Mouse (Mus musculus) gastrocnemius, postnatal 36 days (tissue): ENCODE measurements around the gene Sorcs2. TPM values are rescaled to one million over a fixed set of nuclear protein-coding genes. Genes with fewer than 3 reads are reported as not detected.

ENCODE experiments used
- DNase-seq, 2 experiments: peaks; one replicate each; pipeline ENCODE4 v3.0.0; 2022
- intact Hi-C: fragments of 180-260 bp; cut with DNase I; formaldehyde crosslinking; loops from one replicate; pipeline ENCODE4 v1.15.1; 2025
- total RNA-seq, 2 experiments: library from RNA; stranded (reverse); gene quantifications; 2 replicates each; pipeline ENCODE4 v1.2.3; 2021

The Sorcs2 gene
- total RNA-seq, 2 experiments from 2014 or later, result 3.4 to 3.5 TPM

DNA sequence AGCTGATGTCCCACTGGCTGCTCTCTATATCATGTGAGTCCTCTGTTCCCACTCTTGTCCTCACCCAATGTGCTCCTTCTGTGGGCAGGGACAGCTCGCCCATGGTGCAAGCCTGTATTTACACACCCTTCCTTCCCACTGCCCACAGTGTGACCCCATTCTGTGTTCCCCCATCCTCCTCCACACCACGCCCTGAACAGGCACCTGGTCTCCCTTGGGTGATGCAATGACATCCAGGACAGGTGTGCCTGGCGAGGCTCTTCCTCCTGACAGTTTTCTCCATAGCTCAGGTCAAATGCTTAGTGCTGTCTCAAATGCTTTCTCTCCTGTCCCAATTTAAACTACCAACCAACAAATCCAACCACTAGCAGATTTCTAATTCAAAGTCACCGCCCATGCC is 202.5 kb downstream of the Sorcs2 start:
- intact Hi-C loops, result no loop called here
- no peak for DNase-seq

DNA sequence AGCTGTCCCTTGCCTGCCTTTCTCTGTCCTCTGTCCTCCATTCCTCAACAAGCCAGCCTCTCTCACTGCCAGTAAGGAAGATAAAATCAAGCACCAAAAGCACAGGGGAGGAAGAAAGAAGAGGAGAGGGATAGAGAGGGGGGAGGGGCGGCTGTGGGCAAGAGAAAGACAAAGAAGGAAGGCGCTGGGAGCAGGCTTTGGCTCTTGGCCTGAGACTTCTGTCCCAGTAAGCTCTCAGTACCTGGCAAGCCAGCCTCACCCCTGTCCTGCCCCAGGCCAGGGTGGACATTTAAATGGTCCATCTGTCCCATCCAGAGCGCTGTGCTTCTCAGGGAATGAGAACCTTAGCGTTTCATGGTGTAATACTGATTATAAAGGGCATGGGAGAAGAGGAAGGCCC is 203.3 kb downstream of the Sorcs2 start:
- DNase-seq, result no peak
- intact Hi-C loops, result no loop called here

- peak in 1 of 2 experiments; percentile 39 for DNase-seq
- intact Hi-C loops, result no loop called here
Observed at GRCm38 (mm10) chr5:36192677-36193076, 205.3 kb downstream of the Sorcs2 start.

- no peak for DNase-seq
- intact Hi-C loops, result no loop called here
Observed at GRCm38 (mm10) chr5:36191876-36192275, 206.1 kb downstream of the Sorcs2 start.

- intact Hi-C loops, result no loop called here
- no peak for DNase-seq
Observed at GRCm38 (mm10) chr5:36191285-36191684, 206.7 kb downstream of the Sorcs2 start.

DNA sequence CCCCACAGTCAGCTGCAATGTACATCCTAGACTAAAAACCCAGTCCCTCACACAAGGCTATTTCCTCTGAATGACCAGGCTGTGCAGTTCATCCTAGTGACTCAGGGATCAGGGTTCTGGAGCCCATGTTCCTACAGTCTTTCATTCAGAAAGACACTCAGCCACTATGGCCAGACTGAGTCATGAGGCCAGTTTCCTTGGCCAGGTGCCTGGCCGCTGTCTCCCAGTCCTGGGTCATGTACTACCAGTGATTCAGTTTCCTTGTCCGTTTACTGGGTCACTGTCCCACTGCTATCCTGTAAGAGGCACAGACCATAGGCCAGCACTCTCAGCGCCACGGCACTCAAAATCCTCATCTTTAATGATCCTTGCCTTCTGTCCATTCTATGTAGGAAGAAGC is 209.6 kb downstream of the Sorcs2 start:
- intact Hi-C loops, result no loop called here
- peak; percentile 47 to 76 for DNase-seq

- no peak for DNase-seq
- intact Hi-C loops, result no loop called here
Observed at GRCm38 (mm10) chr5:36186294-36187053, 211.5 kb downstream of the Sorcs2 start.

GRCm38 (mm10) chr5:36182326-36182725 is 215.6 kb downstream of the Sorcs2 start:
- DNase-seq, result no peak
- intact Hi-C loops, result no loop called here

DNA sequence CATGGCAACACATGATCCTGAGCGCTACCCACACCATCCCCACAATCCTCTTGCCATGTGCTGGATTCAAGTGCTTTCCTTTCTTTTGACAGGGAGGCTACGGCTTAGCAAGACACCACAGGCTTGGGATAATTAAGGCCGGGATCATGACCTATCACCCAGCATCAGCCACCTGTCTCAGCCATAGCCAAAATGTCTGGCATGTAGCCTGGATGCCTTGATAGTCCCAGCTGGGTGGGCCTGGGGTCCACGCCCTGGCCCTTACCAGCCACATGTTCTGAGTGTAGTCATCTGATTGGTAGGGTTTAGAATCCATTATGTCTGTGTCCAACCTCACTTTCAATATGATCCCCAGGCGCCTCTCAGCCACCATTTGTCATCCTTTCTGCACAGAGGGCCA is 218.2 kb downstream of the Sorcs2 start:
- intact Hi-C loops, result no loop called here

DNA sequence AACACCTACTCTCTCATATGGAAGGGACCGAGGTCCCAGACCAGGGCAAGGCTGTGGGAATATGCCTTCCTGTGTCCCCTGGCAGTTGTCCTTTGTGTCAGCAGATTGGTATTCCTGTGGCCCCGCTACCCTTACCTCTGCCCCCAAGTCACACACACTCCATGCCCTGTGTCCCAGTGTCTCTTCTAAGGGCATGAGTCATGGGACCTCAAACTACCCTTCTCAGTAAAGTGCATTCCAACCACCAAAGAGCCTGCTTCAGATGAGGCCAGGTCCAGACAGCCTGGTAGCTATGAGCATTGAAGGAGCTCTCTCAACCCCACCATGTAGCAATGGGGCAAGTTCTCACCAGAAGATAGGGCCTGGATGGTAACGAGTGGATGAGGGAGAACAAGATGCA is 219.2 kb downstream of the Sorcs2 start:
- intact Hi-C loops, result no loop called here

More for the DNA sequence above, 218.2 kb downstream of the Sorcs2 start:
- no peak for DNase-seq

DNA sequence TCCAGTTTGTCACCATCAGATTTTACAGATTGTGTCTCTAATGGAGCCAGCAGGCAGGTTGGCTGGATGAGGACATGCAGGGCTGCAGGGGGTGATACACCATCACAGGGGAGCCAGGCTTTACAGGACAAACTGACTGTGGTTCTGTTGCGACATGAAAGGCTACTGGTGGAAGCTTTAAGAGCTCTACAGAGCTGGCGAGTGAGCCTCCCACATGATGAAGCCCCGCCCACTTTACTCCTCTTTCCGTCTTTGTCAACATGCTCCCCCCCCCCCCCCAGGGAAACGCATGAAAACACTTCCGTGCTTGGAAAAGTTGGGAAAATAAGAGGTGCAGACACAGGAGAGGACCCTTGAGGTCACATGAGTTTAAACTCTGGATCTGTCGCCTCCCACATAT is 219.7 kb downstream of the Sorcs2 start:
- DNase-seq, result no peak
- intact Hi-C loops, result no loop called here

More for the DNA sequence above, 219.2 kb downstream of the Sorcs2 start:
- no peak for DNase-seq

- intact Hi-C loops, result no loop called here
- no peak for DNase-seq
Observed at GRCm38 (mm10) chr5:36176873-36177272, 221.1 kb downstream of the Sorcs2 start.

- intact Hi-C loops, result no loop called here
- no peak for DNase-seq
Observed at GRCm38 (mm10) chr5:36176409-36176808, 221.5 kb downstream of the Sorcs2 start.

DNA sequence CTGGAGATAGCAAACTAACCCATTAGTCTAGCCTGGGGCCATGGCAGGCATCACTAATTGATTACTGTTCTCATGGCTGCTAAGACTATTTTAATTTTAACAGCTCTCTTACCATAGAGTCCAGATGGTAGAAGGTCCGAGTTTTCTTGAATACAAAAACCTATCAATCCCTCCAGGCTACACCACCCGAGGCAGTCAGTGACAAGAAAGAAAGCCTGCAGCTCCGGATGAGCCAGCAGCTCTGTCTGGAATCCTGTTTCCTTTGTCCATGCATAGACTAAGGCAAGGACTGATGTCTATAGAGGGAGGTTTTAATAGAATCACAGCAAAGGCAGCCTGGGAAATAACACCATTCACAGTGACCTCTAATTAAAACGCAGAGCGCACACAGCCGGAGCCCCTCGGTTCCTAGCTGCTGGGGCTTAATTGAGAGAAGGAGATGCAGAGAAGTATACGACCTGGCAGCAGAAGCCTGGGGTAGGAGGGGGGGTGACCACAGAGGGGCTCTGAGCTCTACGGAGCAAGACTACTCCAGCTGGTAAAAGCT is 223.3 kb downstream of the Sorcs2 start:
- DNase-seq, result no peak
- intact Hi-C loops, result no loop called here

- peak; percentile 32 to 51 for DNase-seq
- intact Hi-C loops, result no loop called here
Observed at GRCm38 (mm10) chr5:36168963-36169650, 228.8 kb downstream of the Sorcs2 start.

GRCm38 (mm10) chr5:36166346-36167013 is 231.5 kb downstream of the Sorcs2 start:
- intact Hi-C loops, result no loop called here
- no peak for DNase-seq

DNA sequence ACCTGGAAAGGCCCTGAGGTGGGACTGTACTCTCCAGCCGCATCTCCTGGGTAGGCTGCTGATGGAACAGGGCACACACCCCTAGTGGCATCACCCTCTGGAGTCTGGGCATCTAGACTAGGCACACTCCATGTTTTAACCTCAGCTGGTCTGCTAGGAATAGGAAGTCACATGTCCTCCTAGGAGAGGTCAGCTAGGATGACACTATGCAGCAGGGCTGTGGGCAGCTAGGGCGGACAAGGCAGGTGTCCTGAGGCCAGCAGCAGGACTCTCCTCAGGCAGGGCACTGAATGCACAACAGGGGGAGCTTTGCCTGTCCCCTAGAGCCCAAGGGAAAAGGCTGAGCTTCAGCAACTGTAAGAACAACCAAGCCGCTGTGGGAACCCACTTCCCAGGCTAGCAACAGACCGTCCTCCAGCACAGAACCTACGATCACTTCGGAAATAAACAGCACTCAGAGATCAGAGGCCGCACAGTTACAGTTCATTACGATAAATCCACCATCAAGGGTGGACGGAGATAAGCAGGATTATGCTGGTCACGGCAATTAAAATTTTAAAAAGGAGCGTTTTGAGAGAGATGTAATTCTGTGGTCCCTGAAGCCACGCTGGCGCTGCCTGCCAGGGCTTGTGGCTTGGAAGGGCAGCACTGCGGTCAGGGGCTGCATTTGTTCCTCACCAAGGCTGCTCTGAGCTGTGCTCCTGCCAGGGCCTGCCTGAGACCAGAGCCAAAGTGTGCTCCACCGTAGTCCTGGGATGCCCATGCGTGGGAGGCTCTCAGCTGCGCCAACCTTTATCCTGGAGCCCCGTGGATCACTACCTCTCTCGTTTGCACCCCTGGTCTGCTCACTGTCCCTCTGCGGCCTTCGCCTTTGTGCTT is 232.3 kb downstream of the Sorcs2 start:
- DNase-seq, result no peak

DNA sequence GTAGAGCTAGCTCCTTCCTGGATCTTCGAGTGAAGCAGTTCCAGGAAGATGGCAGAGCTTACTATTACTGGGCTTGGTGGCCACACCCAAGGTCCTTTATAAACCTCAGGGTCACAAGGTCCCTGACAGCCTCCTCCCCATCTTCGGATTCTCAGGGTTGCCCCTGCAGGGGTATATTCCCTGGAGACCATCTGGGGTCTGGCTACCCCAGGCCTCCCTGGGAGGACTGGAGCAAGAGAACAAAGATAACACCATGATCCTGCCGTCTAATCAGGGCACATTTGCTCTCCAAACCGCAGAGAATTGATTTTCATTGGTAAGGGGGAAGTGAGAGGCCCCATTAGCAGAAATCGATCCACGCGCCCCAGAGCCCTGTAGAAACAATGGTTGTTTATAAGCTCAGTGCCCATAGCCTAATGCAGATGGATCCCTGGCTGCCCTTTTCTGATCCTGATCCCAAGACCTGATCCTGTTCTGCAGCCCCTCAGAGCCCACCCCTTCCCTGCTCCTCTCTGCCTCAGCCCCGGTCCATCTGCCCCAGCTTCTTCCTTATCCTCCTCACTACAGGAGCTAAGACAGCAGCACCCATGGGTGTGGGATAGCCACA is 243.0 kb downstream of the Sorcs2 start:
- DNase-seq, result no peak
- intact Hi-C loops, result no loop called here

More for the DNA sequence above, 232.3 kb downstream of the Sorcs2 start:
- intact Hi-C loops, result no loop called here

DNA sequence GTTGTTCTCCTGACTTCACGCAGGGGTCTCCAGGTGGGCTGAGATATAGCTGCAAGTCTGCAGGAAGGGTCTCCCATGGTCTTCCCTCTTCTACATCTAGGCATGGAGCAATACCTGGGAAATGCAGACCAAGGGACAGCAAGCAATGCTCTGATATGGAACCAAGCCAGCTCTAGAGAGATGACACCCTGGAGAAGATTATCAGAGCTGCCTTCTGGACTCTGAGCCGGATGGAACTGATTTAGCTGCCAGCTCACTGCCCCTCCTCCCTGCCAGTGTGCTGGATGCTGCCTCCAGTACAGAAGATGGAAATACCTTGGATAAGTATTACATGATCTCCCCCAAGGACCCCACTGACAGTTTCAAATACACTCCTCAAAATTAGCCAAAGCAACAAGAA is 244.7 kb downstream of the Sorcs2 start:
- intact Hi-C loops, result no loop called here
- no peak for DNase-seq

GRCm38 (mm10) chr5:36151086-36151485 is 246.9 kb downstream of the Sorcs2 start:
- intact Hi-C loops, result no loop called here
- DNase-seq, result no peak
